Mouse (Mus musculus) kidney, postnatal 36 days (tissue): ENCODE results near the gene Mrpl51.

Experiments used
- DNase-seq, 2 experiments: peaks; one replicate each; pipeline ENCODE4 v3.0.0; 2021 to 2022; ENCODE audit warnings: mixed read lengths in 2 of 2

The Mrpl51 gene

DNA sequence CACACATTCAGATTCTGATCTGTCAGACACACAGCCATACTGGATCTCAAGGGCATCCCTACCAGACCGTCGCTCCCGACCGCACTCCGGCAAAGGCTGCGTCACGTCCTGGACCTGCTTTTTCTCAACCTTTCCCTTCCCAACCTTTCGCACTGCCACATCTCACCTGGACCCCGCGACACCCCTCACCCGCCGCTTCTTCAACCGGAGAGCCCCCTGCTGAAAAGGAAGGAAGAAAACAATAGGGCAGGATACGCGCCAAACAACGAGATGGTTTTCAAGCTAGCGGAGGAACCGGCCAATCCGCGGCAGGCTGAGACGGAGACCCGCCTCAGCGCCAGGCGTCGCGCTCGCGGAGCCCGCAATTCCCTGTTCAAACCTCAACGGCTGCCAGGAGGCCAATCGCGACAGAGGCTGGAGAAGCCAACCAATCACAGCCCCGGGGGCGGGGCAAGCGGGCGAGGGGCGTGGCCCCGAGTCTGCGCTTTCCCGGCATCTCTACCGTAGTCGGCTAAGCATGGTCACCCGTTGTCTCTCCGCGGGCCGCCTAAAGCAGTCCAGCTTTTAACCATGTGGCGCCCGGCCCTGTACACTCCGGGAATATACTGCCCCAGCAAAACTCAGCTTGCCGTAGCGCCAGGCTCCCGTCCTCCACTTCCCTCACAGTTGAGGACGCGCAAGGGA is at the start of gene Mrpl51, which contains the start of gene Ncapd2:
Gene Mrpl51, plus strand, starts transcription at position 470 of the 684 bp plus-strand sequence.
Gene Ncapd2, minus strand, starts transcription at position 370 of the 684 bp plus-strand sequence.
- DNase-seq, result peak; percentile 98 to 99

DNA sequence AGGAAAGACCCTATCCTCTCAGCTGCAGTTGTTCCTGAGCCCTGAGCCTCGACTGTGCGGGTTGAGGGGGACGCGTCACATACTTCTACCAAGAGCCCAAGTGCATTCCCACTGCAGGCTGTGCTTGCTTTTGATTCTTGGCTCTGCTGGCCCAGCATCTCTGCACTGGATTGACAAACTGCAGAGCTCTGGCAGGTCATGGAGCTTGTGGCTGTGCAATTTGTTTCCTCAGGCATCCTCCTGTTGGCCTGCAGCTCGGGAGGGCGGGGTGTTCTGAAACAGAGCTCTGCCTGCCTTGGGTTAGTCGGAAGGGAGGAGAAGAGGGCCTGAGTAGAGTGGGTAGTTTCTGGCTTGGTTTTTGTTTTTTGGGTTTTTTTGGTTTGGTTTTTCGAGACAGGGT is 49.2 kb upstream of the Mrpl51 start:
- no peak for DNase-seq

DNA sequence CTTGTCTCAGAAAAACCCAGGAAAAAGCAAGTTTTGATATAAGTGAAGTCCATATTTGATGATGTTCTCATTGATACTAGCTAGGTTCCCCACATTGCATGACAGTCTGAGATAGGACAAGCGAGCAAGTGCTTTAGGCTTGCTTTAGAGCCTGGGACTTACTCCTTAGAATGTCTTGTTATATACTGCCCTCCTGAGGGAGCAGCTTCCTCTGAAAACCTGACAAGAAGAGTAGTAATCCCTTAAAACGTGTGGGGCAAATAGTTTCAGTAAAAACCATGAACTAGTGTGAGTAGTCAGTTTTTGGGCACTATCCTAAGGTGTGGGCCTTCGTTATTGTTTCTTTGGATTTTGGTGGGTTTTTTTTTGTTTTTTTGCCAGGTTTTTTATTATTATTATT is 48.5 kb upstream of the Mrpl51 start:
- no peak for DNase-seq

- peak in 1 of 2 experiments; percentile 39 for DNase-seq
Observed at GRCm38 (mm10) chr6:125143904-125144303, 47.7 kb upstream of the Mrpl51 start.

GRCm38 (mm10) chr6:125145001-125145400 is 46.6 kb upstream of the Mrpl51 start, which contains the start of gene Iffo1:
TSS of gene Iffo1 (plus strand) at chr6:125145241.
- peak; percentile 93 to 95 for DNase-seq

DNA sequence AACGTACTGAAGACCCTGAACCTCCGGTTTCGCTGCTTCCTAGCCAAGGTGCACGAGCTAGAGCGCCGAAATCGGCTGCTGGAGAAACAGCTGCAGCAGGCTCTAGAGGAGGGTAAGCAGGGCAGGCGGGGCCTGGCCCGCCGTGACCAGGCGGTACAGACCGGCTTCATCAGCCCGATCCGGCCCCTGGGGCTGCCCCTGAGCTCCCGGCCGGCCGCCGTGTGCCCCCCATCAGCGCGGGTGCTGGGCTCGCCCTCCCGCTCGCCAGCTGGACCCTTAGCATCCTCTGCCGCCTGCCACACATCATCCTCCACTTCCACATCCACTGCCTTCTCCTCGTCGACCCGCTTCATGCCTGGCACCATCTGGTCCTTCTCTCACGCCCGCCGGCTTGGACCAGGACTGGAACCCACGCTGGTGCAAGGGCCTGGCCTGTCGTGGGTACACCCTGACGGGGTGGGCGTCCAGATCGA is 46.1 kb upstream of the Mrpl51 start:
- DNase-seq, result peak in 1 of 2 experiments; percentile 38

DNA sequence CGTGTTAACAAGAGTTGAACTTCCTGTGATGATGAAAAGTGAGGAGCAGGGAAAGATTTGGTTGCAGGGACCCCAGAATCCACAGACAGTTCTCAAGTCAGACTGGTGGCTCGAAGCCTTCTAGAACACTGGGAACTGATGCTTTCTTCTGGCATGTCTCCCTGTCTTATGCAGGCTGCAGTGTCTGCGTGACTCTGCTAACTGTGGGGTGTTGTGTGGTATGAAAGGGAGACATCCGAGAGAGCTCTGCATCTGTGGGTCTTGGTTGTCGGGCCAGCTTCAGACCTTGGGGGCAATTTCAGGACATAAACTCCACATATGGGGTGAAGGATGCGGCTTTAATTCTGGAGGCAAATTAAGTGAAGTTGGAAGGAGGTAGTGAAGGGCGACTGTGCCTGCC is 45.5 kb upstream of the Mrpl51 start:
- no peak for DNase-seq

DNA sequence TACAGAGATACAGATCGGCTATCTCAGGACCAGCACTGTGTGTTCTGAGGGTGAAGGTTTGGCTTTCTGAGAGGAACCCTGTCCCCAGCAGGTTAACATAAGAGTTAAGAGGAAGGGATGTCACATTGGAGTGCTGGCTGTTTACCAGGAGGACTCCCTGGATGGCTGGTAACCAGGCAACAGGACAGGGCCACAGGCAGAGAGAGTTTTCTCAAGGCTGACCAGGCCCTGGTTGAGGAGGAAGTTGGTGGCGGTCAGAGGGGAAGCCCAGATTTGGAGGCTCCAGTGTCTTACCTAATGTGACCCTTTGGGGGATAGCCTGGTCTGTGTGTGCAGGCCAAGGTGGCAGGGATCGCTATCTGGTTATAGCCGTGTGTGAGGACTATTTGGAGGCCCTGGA is 44.8 kb upstream of the Mrpl51 start:
- peak; percentile 52 to 56 for DNase-seq

DNA sequence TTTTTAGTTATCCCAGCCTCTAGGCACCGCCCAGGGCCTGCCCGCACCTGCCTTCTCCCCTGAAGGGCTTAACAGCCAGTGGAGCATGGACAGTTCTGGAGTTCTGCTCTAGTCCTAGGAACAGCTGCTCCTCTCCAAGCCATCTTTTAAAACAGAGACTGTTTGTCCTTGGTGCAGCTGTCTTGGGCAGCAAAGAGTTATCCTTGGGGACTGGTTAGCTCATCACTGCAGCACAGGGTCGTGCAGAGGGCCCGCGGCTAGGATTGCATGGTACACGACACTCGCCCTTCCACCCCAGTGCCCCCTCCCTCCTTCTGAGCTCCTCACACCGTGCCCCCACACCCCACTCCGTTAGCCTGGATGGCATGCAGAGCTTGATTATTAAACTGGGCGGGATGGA is 44.3 kb upstream of the Mrpl51 start:
- no peak for DNase-seq

- DNase-seq, result peak; percentile 39 to 47
Observed at GRCm38 (mm10) chr6:125148251-125148925, 43.2 kb upstream of the Mrpl51 start.

DNA sequence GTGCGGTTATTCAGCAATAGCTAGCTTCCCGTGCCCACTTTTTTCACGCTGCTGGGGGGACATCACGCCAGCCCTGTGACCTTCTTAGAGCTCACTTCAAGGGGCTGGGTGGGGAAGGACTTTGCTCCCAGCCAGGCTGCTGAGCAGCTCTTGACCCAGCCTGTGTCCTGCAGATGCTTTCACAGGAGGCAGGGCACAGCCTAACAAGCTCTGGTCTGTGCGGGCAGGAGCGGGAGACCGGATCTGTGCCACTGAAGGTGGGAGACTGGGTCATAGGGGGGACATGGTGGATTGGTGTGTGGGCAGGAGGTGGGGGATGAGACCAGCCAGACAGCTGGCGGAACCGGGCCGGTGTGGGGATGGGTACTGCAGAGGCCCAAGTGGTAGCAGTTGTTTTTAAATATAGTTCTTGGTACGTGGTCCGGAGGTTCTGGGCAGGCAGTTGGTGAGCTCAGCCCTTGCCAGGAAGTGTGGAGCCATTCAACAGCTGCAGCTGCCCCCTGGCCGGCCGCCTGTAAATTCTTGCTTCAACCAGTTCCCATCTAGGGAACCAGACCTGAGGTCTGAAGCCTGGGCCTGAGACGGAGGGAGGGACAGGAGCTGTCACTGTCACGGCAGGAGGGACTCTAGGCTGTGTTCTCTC is 42.6 kb upstream of the Mrpl51 start:
- DNase-seq, result peak; percentile 78 to 80

DNA sequence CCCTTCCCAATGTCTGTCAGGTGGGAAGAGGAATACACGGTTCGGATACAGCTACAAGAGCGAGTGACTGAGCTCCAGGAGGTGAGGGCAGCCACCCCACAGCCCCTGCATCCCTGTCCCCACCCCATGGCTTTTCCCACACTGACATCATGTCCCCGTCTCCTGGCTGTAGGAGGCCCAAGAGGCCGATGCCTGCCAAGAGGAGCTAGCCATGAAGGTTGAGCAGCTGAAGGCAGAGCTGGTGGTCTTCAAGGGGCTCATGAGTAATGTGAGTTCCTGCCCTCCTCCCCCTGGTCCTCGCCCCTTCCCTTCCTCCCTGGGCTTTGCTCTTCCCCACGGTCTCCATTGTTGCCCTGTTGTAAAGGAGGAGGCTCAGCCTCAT is 42.0 kb upstream of the Mrpl51 start:
- DNase-seq, result no peak

GRCm38 (mm10) chr6:125152212-125153017 is 39.2 kb upstream of the Mrpl51 start:
- DNase-seq, result no peak

GRCm38 (mm10) chr6:125153018-125153389 is 38.6 kb upstream of the Mrpl51 start:
- DNase-seq, result no peak

- DNase-seq, result no peak
Observed at GRCm38 (mm10) chr6:125153682-125154081, 37.9 kb upstream of the Mrpl51 start.

DNA sequence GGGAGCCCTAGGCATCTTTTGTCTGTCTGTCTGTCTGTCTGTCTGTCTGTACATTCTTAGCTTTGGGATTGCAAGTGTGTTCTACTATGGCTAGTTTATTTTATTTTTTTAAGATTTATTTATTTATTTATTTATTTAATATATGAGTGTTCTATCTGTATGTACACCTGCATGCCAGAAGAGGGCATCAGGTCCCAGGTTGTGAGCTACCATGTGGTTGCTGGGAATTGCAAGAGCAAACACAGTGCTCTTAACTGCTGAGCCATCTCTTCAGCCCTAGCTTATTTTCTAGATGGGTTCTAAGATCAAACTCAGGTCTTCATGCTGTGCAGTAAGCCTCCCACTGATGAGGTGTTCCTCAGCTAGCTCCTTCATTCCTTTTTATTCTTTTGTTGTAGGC is 37.1 kb upstream of the Mrpl51 start:
- peak; percentile 48 to 53 for DNase-seq

GRCm38 (mm10) chr6:125155262-125155661 is 36.3 kb upstream of the Mrpl51 start:
- DNase-seq, result no peak

DNA sequence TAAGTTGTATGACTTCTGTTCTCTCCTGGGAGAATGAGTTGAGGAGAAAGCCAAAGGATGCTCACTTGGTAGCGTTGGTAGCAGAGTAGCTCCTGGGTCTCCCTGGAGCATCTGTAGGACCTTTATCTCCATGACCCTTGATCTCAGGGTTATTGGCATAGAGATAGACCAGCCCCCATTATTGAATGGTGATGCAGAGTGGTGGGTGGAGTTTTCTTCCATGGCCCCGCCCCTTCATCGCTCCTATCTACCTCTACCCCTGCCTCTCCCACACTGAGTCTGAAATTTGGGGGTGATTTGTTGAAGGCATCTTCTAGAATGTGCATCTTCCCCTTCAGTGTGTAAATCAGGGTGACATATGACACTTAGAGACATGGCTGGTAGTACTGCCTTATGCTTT is 35.1 kb upstream of the Mrpl51 start:
- no peak for DNase-seq

GRCm38 (mm10) chr6:125156903-125157614 is 34.5 kb upstream of the Mrpl51 start:
- DNase-seq, result peak; percentile 38 to 47

GRCm38 (mm10) chr6:125158944-125159492 is 32.6 kb upstream of the Mrpl51 start:
- DNase-seq, result no peak

DNA sequence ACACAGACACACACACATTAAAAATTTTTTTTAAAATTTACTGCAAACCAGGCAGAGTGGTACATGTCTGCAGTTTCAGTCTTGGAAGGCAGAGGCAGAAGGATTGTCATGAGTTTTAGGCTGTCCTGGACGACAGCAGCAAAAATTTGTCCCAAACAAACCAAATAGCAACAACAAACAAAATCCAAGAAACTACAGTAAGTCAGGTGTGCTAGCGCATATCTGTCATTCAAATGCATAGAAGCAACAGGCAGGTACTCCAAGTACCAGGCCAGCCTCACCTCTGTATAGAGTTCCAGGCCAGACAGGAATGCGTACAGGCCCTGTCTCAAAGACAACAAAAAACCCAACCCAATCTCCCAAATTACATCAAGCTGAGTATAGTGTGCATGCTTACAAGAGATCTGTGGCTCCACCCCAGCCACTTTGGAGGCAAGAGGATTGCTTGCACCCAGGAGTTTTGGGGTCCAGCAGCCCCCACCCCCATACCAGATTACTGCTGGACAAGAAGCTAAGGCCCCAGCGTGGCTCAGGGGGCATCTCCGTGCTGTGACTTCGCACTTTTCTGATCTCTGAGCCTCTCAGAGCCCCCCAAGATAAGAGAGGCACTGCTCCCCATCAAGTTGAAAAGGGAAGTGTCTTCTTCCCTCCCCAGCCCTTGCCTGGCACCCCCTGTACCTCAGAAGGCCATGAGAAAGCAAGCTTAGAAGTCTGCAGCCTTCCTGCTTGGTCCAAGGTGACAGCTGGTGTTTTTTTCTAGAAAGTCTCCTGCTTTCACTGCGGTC is 31.6 kb upstream of the Mrpl51 start:
- no peak for DNase-seq
